Mouse (Mus musculus) cerebellum, adult 9-10 months (tissue): ENCODE measurements at regions not wholly inside any gene's neighbourhood (a gene's known extent, or its start where the extent isn't known, plus 50 kb on each side); places are given as distances from the start of the nearest gene placed in this dataset.

Experiments
- DNase-seq: peaks from one replicate; pipeline ENCODE4 v3.0.0; 2022

- no peak for DNase-seq
Observed at GRCm38 (mm10) chr1:193554731-193555130, 184.6 kb upstream of the Camk1g start.

DNA sequence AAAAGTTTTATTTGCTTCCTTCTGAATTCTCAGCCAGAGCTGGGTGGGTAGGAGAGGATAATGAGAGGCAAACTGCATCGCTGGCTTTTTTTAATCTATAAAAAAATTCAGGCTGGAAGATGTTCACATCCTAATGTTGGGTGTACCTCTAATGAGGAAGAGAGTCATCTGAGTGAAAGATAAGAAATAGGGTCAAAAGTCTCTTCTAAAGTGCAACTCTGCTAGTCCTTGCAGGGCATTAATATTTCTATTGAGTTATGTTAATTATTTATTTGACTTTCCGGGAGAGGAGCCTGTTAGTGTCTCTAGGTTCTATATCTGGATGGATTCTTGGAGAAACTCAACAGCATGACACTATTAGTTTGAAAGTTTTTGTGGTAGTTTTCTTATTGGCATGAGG is 182.2 kb upstream of the Camk1g start:
- no peak for DNase-seq

GRCm38 (mm10) chr1:193551340-193551739 is 181.2 kb upstream of the Camk1g start:
- DNase-seq = no peak

GRCm38 (mm10) chr1:193550761-193551160 is 180.7 kb upstream of the Camk1g start:
- DNase-seq = no peak

- no peak for DNase-seq
Observed at GRCm38 (mm10) chr1:193547356-193547755, 177.3 kb upstream of the Camk1g start.

DNA sequence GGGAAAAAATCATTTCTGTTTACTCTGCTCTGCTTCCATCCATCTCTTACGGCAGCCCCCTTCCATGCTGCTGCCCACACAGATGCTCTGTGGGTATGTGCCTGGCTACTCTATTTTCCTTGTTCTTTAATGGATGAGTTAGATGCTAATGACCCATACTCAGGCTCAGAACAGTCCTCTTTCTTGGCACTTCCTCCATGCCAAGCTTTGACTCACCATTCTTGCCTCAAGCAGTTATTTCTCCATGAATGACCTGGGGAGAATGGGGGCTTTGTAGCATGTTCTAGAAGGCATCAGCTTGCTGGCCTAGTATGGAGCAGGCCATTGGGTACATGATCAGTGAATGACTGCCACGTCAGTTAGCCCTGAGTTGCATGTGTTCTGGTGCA is 175.9 kb upstream of the Camk1g start:
- no peak for DNase-seq

- DNase-seq = no peak
Observed at GRCm38 (mm10) chr1:193545406-193546043, 175.4 kb upstream of the Camk1g start.

GRCm38 (mm10) chr1:193544804-193545203 is 174.7 kb upstream of the Camk1g start:
- DNase-seq = no peak

GRCm38 (mm10) chr1:193543834-193544233 is 173.7 kb upstream of the Camk1g start:
- no peak for DNase-seq

DNA sequence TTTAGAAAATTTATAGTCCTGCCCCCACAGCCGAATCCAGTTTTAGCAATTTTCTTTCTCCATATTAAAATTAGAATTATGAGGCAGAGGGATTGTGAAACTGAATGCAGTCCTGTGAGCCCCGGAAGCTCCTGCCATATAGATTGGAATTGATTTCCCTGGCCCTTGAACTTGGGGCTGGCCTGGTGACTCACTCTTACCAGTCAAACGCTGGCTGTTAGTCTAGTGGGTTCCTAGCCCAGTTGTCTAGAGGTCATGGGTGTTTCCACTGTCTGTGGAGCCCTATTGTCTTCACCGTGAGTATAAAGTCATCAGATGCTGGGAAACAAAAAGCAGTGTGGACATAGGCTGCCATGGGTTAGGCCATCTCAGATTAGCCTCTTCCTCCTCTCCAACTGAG is 173.2 kb upstream of the Camk1g start:
- no peak for DNase-seq

- DNase-seq = no peak
Observed at GRCm38 (mm10) chr1:193541934-193542580, 172.0 kb upstream of the Camk1g start.

DNA sequence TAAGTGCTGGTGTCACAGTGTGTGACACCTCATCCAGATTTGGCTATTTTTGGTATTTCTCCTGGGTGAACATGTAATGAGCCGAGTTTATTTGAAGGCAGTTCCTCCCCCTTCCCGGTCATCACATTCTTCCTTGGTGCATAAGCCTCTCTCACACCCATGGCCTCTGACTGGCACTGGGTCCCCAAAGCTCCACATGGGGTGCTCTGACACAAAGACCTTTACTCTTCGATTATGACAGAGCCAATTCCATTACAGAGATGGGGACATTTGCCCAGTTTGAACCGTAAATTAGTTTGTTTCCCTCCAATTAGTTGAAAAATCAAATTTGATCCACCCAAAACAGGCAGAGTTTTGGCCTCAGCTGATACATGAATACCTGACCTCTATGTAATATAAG is 171.2 kb upstream of the Camk1g start:
- no peak for DNase-seq

DNA sequence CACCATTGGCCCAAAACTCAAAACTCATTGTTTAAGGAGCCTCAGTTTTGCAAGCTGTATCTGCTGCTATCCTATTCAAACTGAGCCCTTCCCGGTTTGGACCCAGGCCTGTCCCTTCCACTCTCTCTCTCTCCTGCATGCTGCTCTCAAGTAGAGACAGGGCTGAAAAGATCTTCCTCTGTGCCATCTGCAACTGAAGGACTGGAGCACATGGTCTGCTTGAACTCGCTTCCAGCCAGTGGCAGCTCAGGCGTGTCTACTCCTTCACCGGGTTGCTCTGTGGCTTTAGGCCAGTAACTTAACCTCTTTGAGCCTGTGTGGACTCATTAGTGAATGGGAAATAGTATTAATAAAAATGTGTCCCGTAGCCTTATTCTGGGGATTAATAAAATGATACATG is 170.4 kb upstream of the Camk1g start:
- DNase-seq = no peak

- DNase-seq = no peak
Observed at GRCm38 (mm10) chr1:193539261-193539660, 169.2 kb upstream of the Camk1g start.

- DNase-seq = no peak
Observed at GRCm38 (mm10) chr1:193538425-193538824, 168.3 kb upstream of the Camk1g start.

DNA sequence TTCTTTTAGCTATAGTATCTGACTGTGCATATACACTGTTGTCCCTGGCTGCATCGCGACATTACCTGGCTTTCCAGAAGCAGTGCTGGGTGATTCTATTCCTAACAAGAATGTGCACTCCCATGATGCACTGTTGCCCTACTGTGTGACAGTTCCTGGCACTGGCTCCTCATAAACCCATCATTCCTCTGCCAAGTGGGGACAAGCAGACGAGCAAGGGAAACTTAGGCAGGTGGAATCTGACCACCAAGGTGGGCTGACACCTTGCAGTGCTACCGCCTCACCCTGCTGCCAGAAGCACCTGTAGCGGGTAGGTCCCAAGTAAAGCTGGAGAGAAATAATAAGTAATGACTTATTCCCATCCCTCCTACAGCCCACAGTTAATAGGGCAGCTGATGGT is 167.5 kb upstream of the Camk1g start:
- no peak for DNase-seq

DNA sequence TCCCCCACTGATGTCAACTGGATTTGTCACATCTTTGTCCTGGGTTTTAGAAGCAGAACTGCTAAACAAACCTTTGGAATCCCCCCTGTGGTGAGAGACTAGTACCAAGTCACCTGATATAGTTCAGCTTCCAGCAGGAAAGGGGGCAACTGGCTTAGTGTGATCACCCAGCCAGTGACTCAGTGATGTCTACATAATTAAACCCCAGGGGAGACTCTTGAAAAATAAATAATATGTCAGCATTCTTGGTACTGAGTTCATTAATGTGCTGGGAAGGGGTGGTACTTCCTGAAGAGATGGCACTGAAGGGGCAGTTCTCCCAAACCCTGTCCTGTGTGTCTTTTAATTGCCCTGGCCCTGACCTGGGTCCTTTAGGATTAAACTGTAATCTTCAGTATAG is 166.5 kb upstream of the Camk1g start:
- no peak for DNase-seq

- no peak for DNase-seq
Observed at GRCm38 (mm10) chr1:193534449-193534848, 164.4 kb upstream of the Camk1g start.

DNA sequence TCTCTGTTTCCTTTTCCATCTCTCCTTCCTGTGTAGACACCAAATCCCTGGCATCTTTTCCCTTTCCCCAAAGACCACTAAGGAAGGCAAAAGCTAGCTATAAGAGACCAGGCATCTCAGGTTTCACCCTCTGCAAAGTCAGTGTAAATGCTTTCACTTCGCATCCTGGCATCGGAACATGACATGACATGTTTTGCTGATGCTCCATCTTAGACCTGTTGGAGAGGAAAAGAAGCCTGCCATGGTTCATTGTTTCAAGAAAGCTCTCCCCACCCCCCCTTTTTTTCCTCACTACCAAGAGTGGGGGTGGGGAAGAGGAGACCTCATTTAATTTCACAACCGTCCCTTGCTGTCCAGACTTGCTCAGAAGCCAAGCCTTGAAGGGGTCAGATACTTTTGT is 156.4 kb upstream of the Camk1g start:
- DNase-seq = no peak

GRCm38 (mm10) chr1:193522007-193522406 is 151.9 kb upstream of the Camk1g start:
- DNase-seq = no peak

- DNase-seq = no peak
Observed at GRCm38 (mm10) chr1:193518840-193519239, 148.7 kb upstream of the Camk1g start.

- DNase-seq = no peak
Observed at GRCm38 (mm10) chr1:193517968-193518367, 147.9 kb upstream of the Camk1g start.

- no peak for DNase-seq
Observed at GRCm38 (mm10) chr1:193517293-193517692, 147.2 kb upstream of the Camk1g start.

DNA sequence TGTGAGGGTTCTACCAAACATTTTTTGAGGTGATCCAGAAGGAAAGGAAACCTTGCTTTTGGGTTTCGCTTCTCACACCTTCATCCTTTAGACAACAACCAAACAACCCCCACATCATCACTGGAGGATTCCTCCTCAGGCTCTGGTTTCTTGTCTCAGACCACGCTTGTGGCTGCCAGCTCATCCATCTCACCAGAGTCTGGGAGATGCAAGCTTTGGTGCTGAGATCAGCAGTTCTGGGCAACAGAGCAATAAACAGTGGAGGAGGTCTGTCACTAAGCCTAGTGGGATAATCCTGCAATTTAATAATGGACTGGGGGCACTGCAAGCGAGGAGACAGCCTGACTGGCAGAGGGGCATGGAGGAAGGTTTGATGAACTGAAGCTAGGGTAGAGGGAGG is 146.3 kb upstream of the Camk1g start:
- no peak for DNase-seq
